Mouse (Mus musculus) urinary bladder, adult 18-20 months (tissue): ENCODE data around the gene Ift43.
A peak's percentile ranks its signal among the peaks of the same experiment; 100 is the strongest.

Experiments
- DNase-seq, 2 experiments: peaks; one replicate each; pipeline ENCODE4 v3.0.0; 2022; ENCODE audit warnings: low spot score in 2 of 2, mixed read lengths in 2 of 2

Ift43 gene

GRCm38 (mm10) chr12:86078553-86079201 lies 3.7 kb upstream of the Ift43 start, which contains the start of gene Tgfb3:
TSS of gene Tgfb3 (minus strand) at chr12:86079041.
- peak; percentile 14 to 47 for DNase-seq

GRCm38 (mm10) chr12:86079202-86079667 lies 3.1 kb upstream of the Ift43 start:
- DNase-seq = peak; percentile 88 to 93

- no peak for DNase-seq
Measured at GRCm38 (mm10) chr12:86085873-86086272, 3.5 kb downstream of the Ift43 start.

- no peak for DNase-seq
Measured at GRCm38 (mm10) chr12:86086550-86086949, 4.2 kb downstream of the Ift43 start.

GRCm38 (mm10) chr12:86088042-86088441 lies 5.7 kb downstream of the Ift43 start:
- no peak for DNase-seq

- DNase-seq = no peak
Measured at GRCm38 (mm10) chr12:86090764-86091163, 8.4 kb downstream of the Ift43 start.

GRCm38 (mm10) chr12:86091601-86092132 lies 9.3 kb downstream of the Ift43 start:
- no peak for DNase-seq

GRCm38 (mm10) chr12:86094075-86094474 lies 11.7 kb downstream of the Ift43 start:
- no peak for DNase-seq

- DNase-seq = no peak
Measured at GRCm38 (mm10) chr12:86095806-86096205, 13.5 kb downstream of the Ift43 start.

- DNase-seq = no peak
Measured at GRCm38 (mm10) chr12:86097781-86098180, 15.4 kb downstream of the Ift43 start.

GRCm38 (mm10) chr12:86100711-86101110 lies 18.4 kb downstream of the Ift43 start:
- DNase-seq = no peak

GRCm38 (mm10) chr12:86102686-86103085 lies 20.3 kb downstream of the Ift43 start:
- DNase-seq = no peak

- DNase-seq = no peak
Measured at GRCm38 (mm10) chr12:86103391-86103790, 21.1 kb downstream of the Ift43 start.

- no peak for DNase-seq
Measured at GRCm38 (mm10) chr12:86103852-86104251, 21.5 kb downstream of the Ift43 start.

GRCm38 (mm10) chr12:86104297-86104696 lies 22.0 kb downstream of the Ift43 start:
- DNase-seq = no peak

GRCm38 (mm10) chr12:86105546-86105945 lies 23.2 kb downstream of the Ift43 start:
- DNase-seq = no peak

- no peak for DNase-seq
Measured at GRCm38 (mm10) chr12:86106086-86106485, 23.7 kb downstream of the Ift43 start.

- DNase-seq = no peak
Measured at GRCm38 (mm10) chr12:86107645-86108044, 25.3 kb downstream of the Ift43 start.

GRCm38 (mm10) chr12:86109531-86109930 lies 27.2 kb downstream of the Ift43 start:
- no peak for DNase-seq

GRCm38 (mm10) chr12:86110637-86111036 lies 28.3 kb downstream of the Ift43 start:
- DNase-seq = no peak

GRCm38 (mm10) chr12:86116295-86116835 lies 34.0 kb downstream of the Ift43 start:
- no peak for DNase-seq

- no peak for DNase-seq
Measured at GRCm38 (mm10) chr12:86124016-86124415, 41.7 kb downstream of the Ift43 start.

- peak in 1 of 2 experiments; percentile 33 for DNase-seq
Measured at GRCm38 (mm10) chr12:86128122-86128521, 45.8 kb downstream of the Ift43 start.
